Mouse (Mus musculus) heart, postnatal 25 days (tissue): ENCODE data around the gene Sema3c. TPM values are rescaled to one million over a fixed set of nuclear protein-coding genes. Genes with fewer than 3 reads are reported as not detected.
A peak's percentile ranks its signal among the peaks of the same experiment; 100 is the strongest.

Experiments used
- DNase-seq: peaks from one replicate; pipeline ENCODE4 v3.0.0; 2022; ENCODE audit warnings: low spot score
- intact Hi-C: fragments of 180-260 bp; cut with DNase I; formaldehyde crosslinking; loops from one replicate; pipeline ENCODE4 v1.15.1; 2025
- total RNA-seq, 2 experiments: library from RNA; stranded (reverse); gene quantifications; 2 replicates each; pipeline ENCODE4 v1.2.3; 2021

Sema3c gene
- total RNA-seq, 2 experiments from 2014 or later, result 18.3 to 19.4 TPM

GRCm38 (mm10) chr5:17629599-17629998 lies 55.5 kb downstream of the Sema3c start:
- intact Hi-C loops, result no loop called here
- no peak for DNase-seq

- intact Hi-C loops, result no loop called here
- DNase-seq, result no peak
Observed at GRCm38 (mm10) chr5:17639519-17639918, 65.4 kb downstream of the Sema3c start.

GRCm38 (mm10) chr5:17647643-17648226 lies 73.7 kb downstream of the Sema3c start:
- DNase-seq, result no peak
- intact Hi-C loops, result no loop called here

GRCm38 (mm10) chr5:17648865-17649542 lies 74.9 kb downstream of the Sema3c start:
- intact Hi-C loops, result no loop called here
- DNase-seq, result no peak

- intact Hi-C loops, result no loop called here
Observed at GRCm38 (mm10) chr5:17661223-17661622, 87.1 kb downstream of the Sema3c start.

GRCm38 (mm10) chr5:17671356-17671755 lies 97.3 kb downstream of the Sema3c start:
- intact Hi-C loops, result no loop called here
- no peak for DNase-seq

More at GRCm38 (mm10) chr5:17661223-17661622, 87.1 kb downstream of the Sema3c start:
- DNase-seq, result no peak

GRCm38 (mm10) chr5:17680862-17681261 lies 106.8 kb downstream of the Sema3c start:
- no peak for DNase-seq
- intact Hi-C loops, result no loop called here

GRCm38 (mm10) chr5:17689121-17689520 lies 115.0 kb downstream of the Sema3c start:
- peak; percentile 16 for DNase-seq
- intact Hi-C loops, result no loop called here

- intact Hi-C loops, result no loop called here
- DNase-seq, result no peak
Observed at GRCm38 (mm10) chr5:17689604-17690003, 115.5 kb downstream of the Sema3c start.

GRCm38 (mm10) chr5:17695366-17695765 lies 121.3 kb downstream of the Sema3c start:
- no peak for DNase-seq
- intact Hi-C loops, result no loop called here

GRCm38 (mm10) chr5:17698905-17699304 lies 124.8 kb downstream of the Sema3c start:
- no peak for DNase-seq
- intact Hi-C loops, result no loop called here

- no peak for DNase-seq
- intact Hi-C loops, result no loop called here
Observed at GRCm38 (mm10) chr5:17704160-17704559, 130.1 kb downstream of the Sema3c start.

GRCm38 (mm10) chr5:17707086-17707485 lies 133.0 kb downstream of the Sema3c start:
- intact Hi-C loops, result no loop called here
- no peak for DNase-seq

GRCm38 (mm10) chr5:17712374-17712773 lies 138.3 kb downstream of the Sema3c start:
- intact Hi-C loops, result no loop called here
- no peak for DNase-seq

GRCm38 (mm10) chr5:17715206-17715605 lies 141.1 kb downstream of the Sema3c start:
- intact Hi-C loops, result no loop called here

GRCm38 (mm10) chr5:17720011-17720410 lies 145.9 kb downstream of the Sema3c start:
- intact Hi-C loops, result no loop called here
- DNase-seq, result no peak

More at GRCm38 (mm10) chr5:17715206-17715605, 141.1 kb downstream of the Sema3c start:
- DNase-seq, result no peak

GRCm38 (mm10) chr5:17724031-17724430 lies 149.9 kb downstream of the Sema3c start:
- DNase-seq, result no peak
- intact Hi-C loops, result no loop called here

GRCm38 (mm10) chr5:17728047-17728446 lies 154.0 kb downstream of the Sema3c start:
- no peak for DNase-seq
- intact Hi-C loops, result no loop called here

GRCm38 (mm10) chr5:17739805-17740204 lies 165.7 kb downstream of the Sema3c start:
- DNase-seq, result no peak
- intact Hi-C loops, result no loop called here

- intact Hi-C loops, result no loop called here
- no peak for DNase-seq
Observed at GRCm38 (mm10) chr5:17746520-17746919, 172.4 kb downstream of the Sema3c start.

GRCm38 (mm10) chr5:17747143-17747542 lies 173.1 kb downstream of the Sema3c start:
- intact Hi-C loops, result no loop called here
- DNase-seq, result no peak

GRCm38 (mm10) chr5:17748293-17748692 lies 174.2 kb downstream of the Sema3c start:
- intact Hi-C loops, result no loop called here
- no peak for DNase-seq
